16 mouse cellular contexts compared by ENCODE assay signal in genomic region chr13:102866816-102867215, GRCm38 (mm10).
A peak's percentile ranks its signal among the peaks of the same experiment; 100 is the strongest.
DNase-seq lines count a peak whose midpoint lies in the region; ATAC-seq and TF ChIP-seq lines count a peak whose summit lies in the region.
"Had no signal": no experiment of that assay in that cellular context is flagged by ENCODE, and none has a peak within 500 bp of the region (broad histone marks: within the 10 kb centered on the region; RNA-seq: fewer than 3 reads in every experiment).

No protein-coding gene starts in this region.

- 0 out of 2 replicates have a peak, but pooled peaks cover 2% of the 10 kb centered on the region for H3K36me3 ChIP-seq in heart, embryonic 14.5 days (ENCODE audit: control insufficient read depth, insufficient read depth, low read length)
- peaks cover 17% of the 10 kb centered on the region; the same call in 1 of the 2 replicates for H3K36me3 ChIP-seq in heart, embryonic 10.5 days
- H3K36me3 ChIP-seq: embryonic facial prominence, embryonic 12.5 days; intestine, embryonic 15.5 days had no signal

- H3K4me2 ChIP-seq in heart, embryonic 14.5 days (ENCODE audit: low read length): peak overlapping the region; percentile 47
- H3K4me2 ChIP-seq: embryonic facial prominence, embryonic 12.5 days; intestine, embryonic 15.5 days; limb, embryonic 12.5 days had no signal

- H3K27ac ChIP-seq in heart, embryonic 14.5 days (replicated peaks in 1 of 2; ENCODE audit: control insufficient read depth in 1 of 2, insufficient read depth in 1 of 2, low read depth in 2 of 2, low read length in 2 of 2): peak overlapping the region; percentile 68 to 80; a peak in 3 of 4 replicates
- H3K27ac ChIP-seq in heart, embryonic 10.5 days: no peak overlapping the region
- H3K27ac ChIP-seq in layer of hippocampus, adult 2 months: peak overlapping the region; percentile 68
- H3K27ac ChIP-seq: limb, embryonic 12.5 days; midbrain, embryonic 10.5 days had no signal

- no peak for DNase-seq in heart, embryonic 10.5 days (ENCODE audit: low spot score)
- DNase-seq in layer of hippocampus, adult 2 months (ENCODE audit: low spot score in 2 of 2): no peak
- DNase-seq in layer of hippocampus, postnatal 25 days (ENCODE audit: extremely low spot score in 1 of 2, low spot score in 1 of 2): no peak
- DNase-seq in MEL-GATA-1-ER (ENCODE audit: extremely low read depth, low read depth): peak; percentile 11
- DNase-seq in layer of hippocampus, postnatal 14 days (ENCODE audit: low spot score in 2 of 2): no peak
- DNase-seq: cerebellum, adult 9-10 months; gastrocnemius, postnatal 25 days; lung, postnatal 14 days; right cerebral cortex, adult 18-20 months had no signal

- ATAC-seq in heart, embryonic 14.5 days (ENCODE audit: insufficient number of reproducible peaks, insufficient read depth, low FRiP score, low read depth): no peak
- ATAC-seq in megakaryocyte progenitor cell, adult 5-6 weeks (replicated peaks; ENCODE audit: poor library complexity): peak; percentile 57
- ATAC-seq: intestine, embryonic 15.5 days had no signal

- no peak for TF ChIP-seq CTCF in layer of hippocampus, adult 2 months (conservative IDR thresholded peaks at IDR 0.05)

- 0 out of 2 replicates have a peak overlapping the region, but pooled peaks have one; percentile 56 for H3K9ac ChIP-seq in heart, embryonic 14.5 days (ENCODE audit: low read length)
- H3K9ac ChIP-seq: embryonic facial prominence, embryonic 12.5 days; intestine, embryonic 15.5 days; limb, embryonic 12.5 days had no signal

- H3K9me3 ChIP-seq in heart, embryonic 14.5 days (ENCODE audit: control insufficient read depth, low read length): peaks cover 8% of the 10 kb centered on the region
- no peaks in the 10 kb centered on the region; the same call in 1 of the 2 replicates for H3K9me3 ChIP-seq in heart, embryonic 10.5 days
- H3K9me3 ChIP-seq: intestine, embryonic 15.5 days had no signal

- peaks cover 9 to 43% of the 10 kb centered on the region in 2 experiments for H3K4me1 ChIP-seq in heart, embryonic 14.5 days (ENCODE audit: control insufficient read depth in 2 of 2, insufficient read depth in 2 of 2, low read length in 2 of 2)
- H3K4me1 ChIP-seq in heart, embryonic 10.5 days: peaks cover 36% of the 10 kb centered on the region
- H3K4me1 ChIP-seq: limb, embryonic 12.5 days had no signal

- H3K4me3 ChIP-seq in heart, embryonic 14.5 days (ENCODE audit: control insufficient read depth in 1 of 2, insufficient read depth in 1 of 2, low read depth in 1 of 2, low read length in 2 of 2): no peak overlapping the region
- H3K4me3 ChIP-seq in heart, embryonic 10.5 days: no peak overlapping the region
- no peak overlapping the region for H3K4me3 ChIP-seq in layer of hippocampus, adult 2 months
- H3K4me3 ChIP-seq: embryonic facial prominence, embryonic 12.5 days; hindbrain, embryonic 10.5 days; intestine, embryonic 15.5 days; limb, embryonic 12.5 days; midbrain, embryonic 10.5 days had no signal

- no peaks in the 10 kb centered on the region for H3K27me3 ChIP-seq in heart, embryonic 14.5 days (ENCODE audit: control insufficient read depth, insufficient read depth, low read length)
- no peaks in the 10 kb centered on the region for H3K27me3 ChIP-seq in heart, embryonic 10.5 days (ENCODE audit: insufficient read depth, poor library complexity, severe bottlenecking)
- H3K27me3 ChIP-seq: embryonic facial prominence, embryonic 12.5 days; intestine, embryonic 15.5 days; limb, embryonic 12.5 days had no signal
